Mouse (Mus musculus): ENCODE measurements at regions not wholly inside any gene's neighbourhood (a gene's known extent, or its start where the extent isn't known, plus 50 kb on each side); places are given as distances from the start of the nearest gene placed in this dataset.
A peak's percentile ranks its signal among the peaks of the same experiment; 100 is the strongest.
"Not testable (repeated sequence)": the region's sequence is repeated elsewhere in the genome, so short reads cannot be mapped to it uniquely, and the experiment has no call there.

GRCm38 (mm10) chr4:4708261-4708660 lies 84.9 kb downstream of the Impad1 start:
- DNase-seq = peak; percentile 8

- DNase-seq = no peak
Observed at GRCm38 (mm10) chr4:4699102-4699501, 94.1 kb downstream of the Impad1 start.

GRCm38 (mm10) chr4:4695413-4695812 lies 97.7 kb downstream of the Impad1 start:
- no peak for DNase-seq

- no peak for DNase-seq
Observed at GRCm38 (mm10) chr4:4686920-4687319, 106.2 kb downstream of the Impad1 start.

GRCm38 (mm10) chr4:4674607-4675006 lies 118.5 kb downstream of the Impad1 start:
- DNase-seq = no peak

- DNase-seq = peak; percentile 7
Observed at GRCm38 (mm10) chr4:4650251-4650650, 142.9 kb downstream of the Impad1 start.

GRCm38 (mm10) chr4:4645264-4645663 lies 147.9 kb downstream of the Impad1 start:
- no peak for DNase-seq

- DNase-seq = no peak
Observed at GRCm38 (mm10) chr4:4636258-4636657, 156.9 kb downstream of the Impad1 start.

GRCm38 (mm10) chr4:4635856-4636255 lies 157.3 kb downstream of the Impad1 start:
- no peak for DNase-seq

GRCm38 (mm10) chr4:4635338-4635737 lies 157.8 kb downstream of the Impad1 start:
- DNase-seq = no peak

- no peak for DNase-seq
Observed at GRCm38 (mm10) chr4:4634646-4635045, 158.5 kb downstream of the Impad1 start.

GRCm38 (mm10) chr4:4630750-4631149 lies 162.4 kb downstream of the Impad1 start:
- no peak for DNase-seq

- DNase-seq = no peak
Observed at GRCm38 (mm10) chr4:4629251-4629650, 163.9 kb downstream of the Impad1 start.

GRCm38 (mm10) chr4:4623840-4624239 lies 169.3 kb downstream of the Impad1 start:
- no peak for DNase-seq

- DNase-seq = not testable (repeated sequence)
Observed at GRCm38 (mm10) chr4:4620135-4620534, 173.0 kb downstream of the Impad1 start.

- DNase-seq = no peak
Observed at GRCm38 (mm10) chr4:4614577-4614976, 178.6 kb downstream of the Impad1 start.

Data from kidney, postnatal 14 days (tissue).